Mouse (Mus musculus) adrenal gland, postnatal 4 days (tissue): ENCODE measurements around the gene Akr1b3. TPM values are rescaled to one million over a fixed set of nuclear protein-coding genes. Genes with fewer than 3 reads are reported as not detected.
"Not testable (repeated sequence)": the region's sequence is repeated elsewhere in the genome, so short reads cannot be mapped to it uniquely, and the experiment has no call there.

Source experiments
- DNase-seq, 2 experiments: peaks; one replicate each; pipeline ENCODE4 v3.0.0; 2021 to 2022; ENCODE audit warnings: low spot score in 2 of 2, mixed read lengths in 2 of 2
- long read RNA-seq, 2 experiments: library from polyadenylated mRNA; stranded (forward); transcript quantifications; one replicate each; pipeline ENCODE4 v2.0.0; 2021
- total RNA-seq, 2 experiments: library from RNA; stranded (reverse); gene quantifications; 2 replicates each; pipeline ENCODE4 v1.2.3; 2021

Gene Akr1b3
- total RNA-seq = 100 to 1,000 TPM; 123 to 124 TPM
- long read RNA-seq, experiment 1, full-length matches to known transcripts = 74 of 76 reads
- long read RNA-seq, experiment 1, partial matches to known transcripts = 2 of 76 reads
- long read RNA-seq, experiment 1, other reads (novel, unspliced or antisense) = 0 of 76 reads
- long read RNA-seq, experiment 2, full-length matches to known transcripts = 131 of 137 reads
- long read RNA-seq, experiment 2, partial matches to known transcripts = 3 of 137 reads
- long read RNA-seq, experiment 2, other reads (novel, unspliced or antisense) = 3 of 137 reads

DNA sequence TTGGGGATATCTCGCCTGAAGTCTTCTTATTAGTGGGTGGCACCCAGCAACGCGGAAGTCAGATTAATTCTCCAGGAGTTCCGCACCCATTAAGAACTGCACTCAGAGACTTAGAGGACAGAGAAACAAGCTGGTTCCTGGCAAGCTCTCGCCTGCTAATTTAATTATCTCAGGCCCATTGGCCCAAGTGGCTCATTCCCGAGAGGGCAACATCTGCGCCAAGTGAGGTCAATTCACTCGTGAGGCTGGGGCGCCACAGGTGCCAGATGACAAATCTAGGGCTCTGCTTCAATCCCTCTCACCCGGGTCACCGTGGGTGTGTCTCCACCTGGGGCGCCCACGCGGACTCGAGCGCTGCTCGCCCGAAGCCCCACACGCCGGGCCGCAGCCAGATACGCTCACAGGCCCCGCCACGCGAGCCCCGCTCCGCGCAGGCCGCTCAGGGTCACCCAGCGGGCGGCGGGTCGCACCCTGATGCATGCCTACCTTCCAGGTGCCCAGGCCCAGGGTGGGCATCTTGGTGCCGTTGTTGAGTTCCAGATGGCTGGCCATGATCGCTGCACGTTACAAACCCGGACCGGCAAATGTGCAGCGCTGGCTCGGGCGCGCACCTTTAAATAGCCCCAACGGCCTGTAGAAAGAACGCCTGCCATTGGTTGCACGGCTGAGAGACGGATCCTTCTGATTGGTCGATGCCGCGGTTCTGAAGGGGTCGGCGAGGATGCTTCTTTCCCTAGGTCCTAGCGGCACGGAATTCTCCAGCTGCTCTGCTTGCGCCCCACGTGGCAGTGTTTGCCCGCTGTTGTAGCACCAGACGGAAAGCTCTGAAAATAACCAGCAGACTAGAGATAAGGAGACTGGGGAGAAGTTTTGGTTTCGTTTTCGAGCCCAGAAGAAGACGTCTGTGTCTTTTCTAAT is at the start of gene Akr1b3:
Gene Akr1b3 (minus strand): TSS at position 625 of the 918 bp plus-strand sequence.
- peak; percentile 63 to 73 for DNase-seq

DNA sequence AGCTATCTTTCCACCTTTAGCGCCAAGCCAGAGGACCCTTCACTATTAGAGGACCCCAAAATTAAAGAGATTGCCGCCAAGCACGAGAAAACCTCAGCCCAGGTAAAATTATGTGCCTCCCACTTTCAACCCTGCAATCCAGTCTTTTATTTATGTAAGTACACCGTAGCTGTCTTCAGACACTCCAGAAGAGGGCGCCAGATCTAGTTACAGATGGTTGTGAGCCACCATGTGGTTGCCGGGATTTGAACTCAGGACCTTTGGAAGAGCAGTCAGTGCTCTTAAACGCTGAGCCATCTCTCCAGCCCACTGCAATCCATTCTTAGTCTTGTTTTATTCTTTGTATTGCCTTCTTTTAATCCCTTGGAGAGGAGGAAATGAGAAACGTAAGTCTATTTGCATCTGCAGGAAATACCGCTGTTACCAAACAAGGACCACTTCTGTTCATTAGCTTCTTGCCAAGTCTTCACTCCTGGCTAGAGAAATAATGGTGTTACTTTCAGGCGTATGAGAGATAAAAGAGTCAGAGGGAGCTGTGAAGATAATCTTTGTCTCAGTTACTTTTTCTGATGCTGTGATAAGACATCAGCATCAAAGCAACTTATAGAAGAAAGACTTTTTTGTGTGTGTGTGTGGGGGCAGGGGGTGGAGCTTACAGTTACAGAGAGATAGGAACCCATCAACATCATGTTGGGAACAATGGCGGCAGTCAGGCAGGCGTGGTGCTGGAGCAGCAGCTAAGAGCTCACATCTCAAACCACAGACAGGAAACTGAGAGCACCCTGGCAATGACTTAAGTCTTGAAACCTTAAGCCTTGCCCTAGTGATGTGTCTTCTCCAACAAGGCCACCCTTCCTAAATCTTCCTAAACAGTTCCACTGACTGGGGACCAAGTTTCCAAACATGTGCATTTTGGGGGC is 47.2 kb upstream of the Akr1b3 start:
- DNase-seq = no peak

DNA sequence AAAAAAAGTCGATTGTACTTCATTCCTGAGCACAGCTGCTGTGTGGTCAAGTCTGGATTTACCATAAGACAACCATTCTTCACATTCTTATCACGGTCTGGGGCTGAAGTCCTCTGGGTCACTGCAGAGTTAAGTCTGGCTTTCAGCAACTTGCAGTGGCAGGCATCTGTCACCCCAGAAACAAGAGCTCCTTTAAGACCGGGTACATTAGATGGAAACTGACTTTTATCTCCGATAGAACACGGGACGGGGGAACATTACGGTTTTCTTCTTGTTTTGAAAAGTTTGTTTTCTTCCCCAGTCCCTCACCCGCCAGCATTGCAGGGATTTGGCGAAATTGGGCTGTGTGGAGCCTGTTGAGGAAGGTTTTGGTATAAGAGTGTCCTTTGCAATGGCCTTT is 38.6 kb upstream of the Akr1b3 start:
- no peak for DNase-seq

DNA sequence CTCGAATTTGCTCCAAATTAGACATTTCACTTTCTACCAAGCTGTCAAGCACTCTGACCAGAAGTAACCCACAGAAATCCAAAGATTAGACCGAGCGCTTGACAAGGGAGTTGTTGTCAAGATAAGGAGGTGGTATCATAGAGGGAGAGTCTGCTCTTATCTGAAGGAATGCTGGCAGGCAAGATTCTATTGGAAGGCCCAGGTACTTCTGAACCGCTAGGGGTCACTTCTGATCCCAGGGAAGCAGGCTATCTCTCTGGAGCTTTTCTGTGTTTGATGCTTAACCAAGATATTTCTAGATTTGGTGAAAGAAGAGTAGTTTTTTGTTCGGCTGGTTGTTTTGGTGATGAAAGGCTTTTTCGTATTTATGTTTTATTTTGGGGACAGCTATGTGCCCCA is 38.1 kb upstream of the Akr1b3 start:
- DNase-seq = no peak

DNA sequence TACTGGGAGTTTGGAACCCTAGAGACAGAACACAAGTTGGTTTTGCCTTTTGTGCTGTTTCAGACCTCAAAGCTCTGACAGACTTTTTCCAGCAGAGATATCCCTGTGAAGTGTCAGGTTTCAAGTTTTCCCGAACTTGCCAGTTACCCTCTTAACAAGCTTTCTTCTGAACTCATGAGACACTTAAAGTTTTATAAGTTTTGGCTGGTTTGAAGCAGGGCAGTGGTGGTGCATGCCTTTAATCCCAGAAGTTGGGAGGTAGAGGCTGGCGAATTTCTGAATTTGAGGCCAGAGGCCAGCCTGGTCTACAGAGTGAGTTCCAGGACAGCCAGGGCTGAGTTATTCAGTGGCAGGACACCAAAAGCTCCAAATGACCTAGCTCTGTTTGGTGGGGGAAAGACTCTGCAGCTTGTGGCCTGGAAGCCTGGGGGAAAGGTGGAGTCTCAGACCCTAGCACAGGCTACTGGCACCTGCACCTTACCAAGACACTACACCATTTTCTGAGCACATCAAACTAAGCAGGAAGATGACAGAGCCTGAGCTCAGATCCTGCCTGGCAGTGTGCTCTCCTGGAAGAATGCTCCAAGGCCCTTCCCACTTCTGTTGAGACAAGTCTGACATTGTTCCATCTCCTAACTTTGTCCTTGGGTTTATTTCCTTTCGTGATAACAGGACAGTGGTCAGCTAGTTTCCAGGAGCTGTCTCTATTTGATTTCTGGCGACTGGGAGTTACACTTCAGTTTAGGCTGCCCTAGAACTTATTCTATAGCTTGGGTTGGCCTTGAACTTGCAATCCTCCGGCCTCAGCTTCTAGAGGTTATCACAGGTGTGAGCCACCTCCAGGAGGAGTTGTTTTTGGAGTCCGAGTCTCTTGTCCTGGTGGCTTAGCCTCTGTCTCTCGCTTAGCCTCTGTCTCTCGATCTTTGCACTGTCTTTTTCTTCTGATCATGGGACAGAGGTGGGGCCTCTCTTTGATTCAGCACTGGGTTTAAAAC is 37.4 kb upstream of the Akr1b3 start:
- no peak for DNase-seq

DNA sequence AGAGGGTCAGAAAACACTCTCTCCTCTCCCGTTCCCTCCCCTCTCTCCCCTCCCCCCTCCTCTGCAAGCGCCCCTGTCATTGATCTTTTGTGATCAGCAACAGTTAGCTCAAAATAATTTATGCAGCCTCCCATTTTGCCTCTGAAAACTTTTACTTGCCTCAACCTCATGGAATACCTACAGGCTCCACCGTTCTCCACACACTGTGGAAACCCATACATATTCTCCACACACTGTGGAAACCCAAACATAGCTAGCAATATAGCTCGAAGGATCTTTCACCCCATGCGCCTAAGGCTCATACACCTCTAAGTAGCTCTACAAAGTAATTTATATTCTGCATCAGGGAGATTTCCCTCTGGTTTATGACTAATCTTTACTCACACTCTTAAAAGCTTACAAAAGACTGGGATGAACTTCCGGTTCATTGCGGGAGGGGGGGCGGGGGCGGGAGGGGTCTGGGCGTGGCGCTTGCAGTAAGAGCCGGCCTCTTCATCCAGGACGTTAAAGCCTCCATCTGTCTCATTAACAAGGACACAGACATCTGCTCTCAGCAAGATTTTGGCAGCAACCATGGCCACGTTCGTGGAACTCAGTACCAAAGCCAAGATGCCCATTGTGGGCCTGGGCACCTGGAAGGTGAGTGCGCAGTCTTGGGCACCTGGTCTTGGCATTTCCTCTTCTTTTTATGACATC is 36.5 kb upstream of the Akr1b3 start, which contains the start of gene Akr1b8:
Gene Akr1b8 (plus strand): TSS at position 462 of the 696 bp plus-strand sequence.
- DNase-seq = no peak

DNA sequence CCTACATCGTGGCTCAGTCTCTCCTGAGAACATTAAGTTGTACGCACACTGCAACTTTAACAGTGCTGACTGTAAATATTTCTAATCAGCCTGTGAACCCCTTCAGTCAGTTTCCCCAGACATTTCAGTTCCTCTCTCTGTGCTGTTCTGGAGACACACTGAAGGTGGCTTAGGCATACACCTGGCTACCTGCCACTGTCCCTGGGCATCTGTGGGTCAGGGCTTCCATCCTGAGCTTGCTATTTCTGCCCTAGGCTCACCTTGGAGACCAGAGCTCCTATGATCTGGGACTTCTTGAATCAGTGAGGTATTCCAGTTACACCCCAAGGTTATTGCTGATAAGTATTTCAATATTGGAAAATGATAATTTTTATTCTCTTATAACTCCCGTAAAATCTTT is 35.1 kb upstream of the Akr1b3 start:
- no peak for DNase-seq

DNA sequence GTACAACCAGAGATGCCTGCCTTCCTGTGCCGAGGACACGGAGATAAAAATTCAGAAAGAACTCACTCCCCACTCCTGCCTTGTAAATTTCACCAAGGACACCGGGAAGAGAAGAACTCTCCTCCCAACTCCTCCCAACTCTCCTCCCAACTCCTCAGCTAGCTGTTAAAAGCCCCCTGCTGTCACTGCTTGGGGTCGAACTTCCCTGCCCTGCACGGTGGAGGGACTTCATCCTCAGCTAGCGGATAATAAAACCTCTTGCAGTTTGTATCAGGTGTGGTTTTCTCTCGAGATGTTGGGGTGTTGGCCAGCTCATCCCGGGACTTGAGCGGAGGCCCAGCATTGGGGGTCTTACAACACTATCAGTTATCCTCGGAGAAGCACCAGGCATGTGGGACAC is 34.2 kb upstream of the Akr1b3 start:
- DNase-seq = not testable (repeated sequence)

DNA sequence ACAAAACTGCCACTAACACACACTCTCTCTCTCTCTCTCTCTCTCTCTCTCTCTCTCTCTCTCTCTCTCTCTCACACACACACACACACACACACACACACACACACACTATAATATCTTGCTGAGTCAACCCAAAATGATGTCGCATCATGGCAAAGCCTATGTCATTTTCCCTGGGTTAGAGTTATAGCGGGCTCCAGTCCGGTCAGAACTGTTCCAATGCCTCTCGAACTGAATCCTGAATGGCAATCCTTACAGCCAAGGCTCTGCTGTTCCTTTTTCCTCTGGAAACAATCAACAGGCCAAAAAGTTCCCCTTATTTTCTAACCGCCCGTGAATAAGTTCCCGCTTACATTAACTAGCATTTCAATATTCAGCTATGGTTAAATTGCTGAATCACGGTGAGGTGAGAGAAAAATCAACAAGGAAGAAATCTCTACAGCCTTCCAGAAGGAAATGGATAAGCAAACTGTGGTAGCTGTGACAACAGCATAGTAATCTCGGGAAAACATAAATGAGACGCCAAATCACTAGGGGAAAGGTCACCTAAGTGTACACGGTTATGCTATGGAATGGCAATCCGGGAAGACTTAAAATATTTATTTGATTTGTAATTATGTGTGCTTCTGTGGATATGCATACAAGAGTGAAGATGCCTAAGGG is 32.9 kb upstream of the Akr1b3 start:
- DNase-seq = no peak

DNA sequence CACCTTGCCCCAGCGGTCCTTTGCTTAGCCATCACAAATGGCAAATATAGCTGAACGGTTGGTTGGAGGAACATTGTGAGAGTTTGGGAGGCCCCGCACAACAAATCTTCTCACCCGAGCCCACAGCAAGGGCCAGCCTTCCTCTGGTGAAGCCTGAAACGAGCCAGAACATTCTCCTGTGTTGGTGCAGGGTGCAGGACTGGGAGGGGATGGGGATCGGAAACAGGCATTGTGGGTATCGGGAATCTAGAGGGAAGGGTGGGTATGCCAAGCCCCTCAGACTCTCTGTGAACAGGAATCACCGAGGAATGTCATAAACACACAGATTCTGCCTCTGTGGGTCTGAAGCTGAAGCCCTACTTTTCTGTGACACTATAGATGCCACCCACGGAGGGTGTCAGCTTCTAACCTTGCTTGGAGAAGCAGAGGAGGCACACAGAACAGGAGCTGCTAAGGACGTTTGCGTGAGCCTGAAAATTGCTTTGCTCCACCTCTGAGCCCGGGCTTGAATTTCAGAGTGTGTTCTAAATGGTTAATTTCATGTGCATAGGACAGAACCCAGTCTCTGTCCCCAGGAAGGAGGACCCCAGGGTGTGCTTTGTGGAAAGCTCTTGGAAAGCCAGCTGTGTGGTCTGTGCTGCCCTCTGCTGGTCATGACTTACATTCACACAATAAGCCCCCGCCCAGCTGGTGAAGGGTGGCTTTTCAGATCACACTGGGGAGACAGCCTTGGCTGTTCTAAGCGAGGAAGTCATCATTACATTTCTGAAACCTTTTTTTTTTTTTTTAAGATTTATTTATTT is 29.0 kb upstream of the Akr1b3 start:
- DNase-seq = peak; percentile 48 to 53

DNA sequence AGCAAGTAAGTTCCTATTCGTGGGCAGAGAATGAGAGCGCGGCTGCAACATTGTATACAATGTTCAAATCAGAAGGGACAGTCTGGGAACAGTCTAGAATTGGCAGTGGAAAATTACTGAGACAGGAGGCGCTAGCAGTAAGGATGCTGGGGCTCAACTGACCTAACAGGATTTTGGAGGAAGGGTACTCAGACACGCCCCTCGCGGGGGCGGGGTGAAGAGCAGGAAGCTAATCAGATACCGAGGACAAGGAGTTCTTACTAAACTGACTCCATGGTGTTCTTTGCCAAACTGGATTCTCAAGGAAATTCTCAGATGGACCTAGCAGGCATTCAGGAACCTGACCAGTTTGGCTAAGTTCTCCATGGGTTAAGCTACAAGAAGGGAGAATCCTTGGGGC is 27.7 kb upstream of the Akr1b3 start:
- no peak for DNase-seq

DNA sequence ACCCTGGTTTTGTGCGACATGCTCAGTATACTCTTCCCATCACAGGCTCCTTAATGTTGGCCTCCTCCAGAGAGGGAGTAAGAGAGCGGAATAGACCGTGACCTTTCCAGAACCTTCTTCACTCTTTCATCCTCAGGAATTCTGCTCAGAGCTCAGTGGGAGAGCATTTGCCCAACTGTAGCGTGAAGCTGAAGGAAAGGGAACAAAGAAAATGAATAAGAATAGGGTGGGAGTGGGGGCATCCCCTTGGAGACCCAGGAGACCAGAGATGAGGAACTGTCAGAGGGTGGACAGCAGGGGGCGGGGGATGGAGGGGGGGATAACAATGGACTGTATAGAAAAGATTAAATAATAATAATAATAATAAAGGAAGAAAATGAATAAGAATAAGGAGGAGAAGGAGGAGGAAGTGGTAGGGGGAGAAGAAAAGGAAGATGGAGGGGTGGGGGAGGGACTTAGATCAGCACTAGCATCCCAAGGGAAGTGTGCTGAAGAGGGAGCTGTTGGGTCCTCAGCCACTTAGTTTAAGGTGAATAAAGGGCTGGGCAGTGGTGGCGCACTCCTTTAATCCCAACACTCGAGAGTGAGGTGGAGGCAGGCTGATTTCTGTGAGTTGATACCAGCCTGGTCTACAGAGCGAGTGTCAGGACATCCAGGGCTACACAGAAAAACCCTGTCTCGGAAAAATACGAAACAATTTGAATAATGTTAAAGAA is 27.0 kb upstream of the Akr1b3 start:
- DNase-seq = no peak

DNA sequence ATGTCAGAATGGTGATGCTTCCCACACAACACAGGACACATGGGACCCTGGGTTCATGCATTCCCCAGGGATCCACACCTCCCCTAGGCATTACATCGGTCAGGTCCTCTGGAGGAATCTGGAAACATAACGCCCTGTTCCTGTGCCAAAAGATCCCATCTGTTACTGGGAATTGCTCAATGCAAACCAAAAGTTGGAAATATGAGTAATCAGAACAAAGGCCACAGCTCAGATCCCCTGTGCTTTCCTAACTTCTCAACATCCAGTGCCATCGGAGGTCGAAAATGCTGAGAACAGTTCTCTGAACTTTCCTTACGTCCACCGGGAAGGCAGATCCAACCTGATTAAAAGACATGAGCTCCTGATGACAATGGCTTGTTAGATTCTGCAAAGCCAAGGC is 26.1 kb upstream of the Akr1b3 start:
- DNase-seq = no peak

DNA sequence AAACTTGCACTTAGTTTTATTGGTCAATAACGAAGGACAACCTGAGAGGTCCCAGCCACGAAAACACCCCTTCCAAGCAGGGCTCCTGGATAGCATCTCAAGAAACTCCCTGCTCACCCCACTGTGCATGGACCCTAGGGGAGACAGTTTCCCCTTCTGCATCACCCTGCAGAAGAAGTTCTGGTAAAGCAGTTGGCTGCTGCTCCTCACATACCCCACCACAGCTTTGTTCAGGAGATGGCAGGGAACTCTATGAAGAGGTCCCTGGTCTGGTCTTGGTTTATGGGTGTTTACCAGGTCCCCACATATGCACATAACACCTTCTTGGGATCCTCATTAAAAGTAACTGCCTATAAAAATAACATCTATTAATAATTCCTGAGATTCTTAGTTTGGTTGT is 25.2 kb upstream of the Akr1b3 start:
- DNase-seq = no peak

DNA sequence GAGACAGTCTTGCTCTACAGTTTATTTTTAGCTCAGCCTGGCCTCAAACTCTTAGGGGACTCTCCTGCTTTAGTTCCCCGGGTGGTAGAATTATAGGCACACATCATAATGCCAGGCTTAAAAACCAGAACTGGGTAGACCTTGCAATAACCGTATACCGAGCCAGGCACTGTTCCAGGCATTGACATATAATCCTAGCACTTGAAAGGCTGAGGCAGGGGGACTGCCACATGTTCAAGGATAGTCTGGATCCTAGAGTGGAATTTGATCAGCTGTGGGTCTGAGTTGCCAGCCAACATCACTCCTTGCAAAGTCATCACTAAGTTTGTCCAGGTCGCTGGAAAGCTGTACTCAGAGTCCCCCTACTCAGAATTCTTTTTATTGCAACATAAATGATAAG is 24.7 kb upstream of the Akr1b3 start:
- DNase-seq = no peak

DNA sequence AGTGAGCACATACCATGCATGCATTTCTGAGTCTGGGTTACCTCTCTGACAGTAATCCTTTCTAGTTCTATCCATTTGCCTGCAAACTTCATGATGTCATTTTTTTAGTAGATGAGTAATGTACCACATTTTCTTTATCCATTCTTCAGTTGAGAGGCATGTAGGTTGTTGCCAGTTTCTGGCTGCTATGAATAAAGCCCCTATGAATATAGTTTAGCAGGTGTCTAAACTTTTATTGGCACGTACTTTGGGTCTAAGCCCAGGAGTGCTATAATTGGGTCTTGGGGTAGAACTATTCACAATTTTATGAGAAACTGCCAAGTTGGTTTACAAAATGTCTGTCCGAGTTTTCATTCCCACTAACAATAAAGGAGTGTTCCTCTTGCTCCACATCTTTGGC is 20.5 kb upstream of the Akr1b3 start:
- DNase-seq = no peak

DNA sequence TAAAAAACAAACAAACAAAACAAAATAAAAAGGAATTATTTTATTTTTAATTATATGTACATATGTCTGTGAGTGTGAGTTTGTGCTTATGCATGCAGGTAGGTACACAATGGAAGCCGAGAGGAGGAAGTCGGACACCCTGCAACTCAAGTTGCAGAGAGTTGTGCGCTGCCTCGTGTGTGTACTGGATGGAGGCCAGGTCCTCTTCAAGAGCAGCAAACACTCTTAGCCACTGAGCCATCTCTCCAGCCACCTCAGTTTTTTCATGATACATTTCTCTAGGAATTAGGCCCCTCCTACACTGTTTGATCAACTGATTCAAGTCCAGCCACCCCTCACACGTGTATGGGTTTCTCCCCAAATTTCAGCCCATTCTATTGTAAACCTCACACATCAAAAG is 17.4 kb upstream of the Akr1b3 start:
- DNase-seq = no peak
